In the genomic region with DNA sequence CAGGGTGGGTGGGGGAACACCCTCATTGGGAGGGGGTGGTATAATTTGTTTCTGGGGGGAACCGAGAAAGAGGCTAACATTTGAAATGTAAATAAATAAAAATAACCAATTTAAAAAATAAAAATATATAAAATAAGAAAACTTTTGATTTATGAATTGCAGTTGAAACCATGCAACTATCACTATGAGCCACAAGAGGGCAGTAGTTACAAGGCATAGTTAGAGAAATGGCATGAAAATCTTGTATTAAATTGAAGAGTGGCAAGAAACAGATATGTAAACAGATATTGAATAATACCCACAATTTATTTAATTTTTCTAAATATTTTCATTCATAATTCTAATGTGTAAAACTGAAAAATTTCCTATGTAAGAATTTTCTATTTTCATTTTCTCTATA, we compare ENCODE assay signal across 14 mouse cellular contexts. TPM values are rescaled to one million over a fixed set of nuclear protein-coding genes. Genes with fewer than 3 reads are reported as not detected.
DNase-seq lines count a peak whose midpoint lies in the region; ATAC-seq and TF ChIP-seq lines count a peak whose summit lies in the region.
"Had no signal": no experiment of that assay in that cellular context is flagged by ENCODE, and none has a peak within 500 bp of the region (broad histone marks: within the 10 kb centered on the region; RNA-seq: fewer than 3 reads in every experiment).

No protein-coding gene starts in this region.

- intact Hi-C loops in gastrocnemius, postnatal 14 days (cut with DNase I; ENCODE audit: low total_unique reads), result no loop called here

- no peak overlapping the region for H3K4me2 ChIP-seq in heart, postnatal 0 days (ENCODE audit: low read depth, low read length)
- H3K4me2 ChIP-seq in lung, postnatal 0 days (replicated peaks; ENCODE audit: low read depth, low read length), result no peak overlapping the region
- H3K4me2 ChIP-seq: forebrain, embryonic 15.5 days; heart, embryonic 13.5 days; limb, embryonic 15.5 days had no signal

- TF ChIP-seq EP300 in heart, postnatal 0 days (IDR thresholded peaks at IDR 0.05; ENCODE audit: low read depth), result no peak
- TF ChIP-seq EP300 in lung, postnatal 0 days (IDR thresholded peaks at IDR 0.05), result no peak

- peak; percentile 59 for TF ChIP-seq CTCF in heart, postnatal 0 days (IDR thresholded peaks at IDR 0.05; ENCODE audit: low read depth)
- peak; percentile 70 for TF ChIP-seq CTCF in lung, postnatal 0 days (IDR thresholded peaks at IDR 0.05)

- no peak for ATAC-seq in heart, postnatal 0 days (ENCODE audit: insufficient read depth, low read depth)
- no peak for ATAC-seq in lung, postnatal 0 days

- no peak overlapping the region for H3K4me3 ChIP-seq in heart, postnatal 0 days (ENCODE audit: low read depth, low read length)
- H3K4me3 ChIP-seq in lung, postnatal 0 days (ENCODE audit: low read depth, low read length), result no peak overlapping the region
- H3K4me3 ChIP-seq: forebrain, embryonic 15.5 days; heart, embryonic 13.5 days; limb, embryonic 15.5 days had no signal

- DNase-seq in heart, postnatal 0 days (ENCODE audit: low spot score), result peak; percentile 24
- DNase-seq in heart, postnatal 4 days, result no peak
- peak; percentile 58 for DNase-seq in lung, postnatal 0 days (ENCODE audit: low spot score)
- DNase-seq in lung, adult 18-20 months, result no peak
- peak; percentile 62 for DNase-seq in NIH3T3 (ENCODE audit: low read depth)
- peak; percentile 26 for DNase-seq in splenic B cell, adult 2 months (ENCODE audit: low read depth, low spot score)
- no peak for DNase-seq in gastrocnemius, postnatal 14 days
- DNase-seq in thymus, postnatal 14 days, result no peak
- DNase-seq: cerebellum, adult 9-11 months; kidney, postnatal 4 days; thymus, adult 2 months had no signal

- H3K9me3 ChIP-seq in heart, postnatal 0 days (replicated peaks; ENCODE audit: control insufficient read depth, low read length), result no peaks in the 10 kb centered on the region
- no peaks in the 10 kb centered on the region for H3K9me3 ChIP-seq in lung, postnatal 0 days (ENCODE audit: low read length)
- H3K9me3 ChIP-seq: forebrain, embryonic 15.5 days; heart, embryonic 13.5 days; limb, embryonic 15.5 days had no signal

- no peak overlapping the region for H3K9ac ChIP-seq in heart, postnatal 0 days (replicated peaks; ENCODE audit: low read depth, low read length)
- H3K9ac ChIP-seq in lung, postnatal 0 days (replicated peaks; ENCODE audit: low read depth), result no peak overlapping the region
- H3K9ac ChIP-seq: forebrain, embryonic 15.5 days; heart, embryonic 13.5 days; limb, embryonic 15.5 days had no signal

- H3K4me1 ChIP-seq in heart, postnatal 0 days (ENCODE audit: control insufficient read depth, insufficient read depth), result no peaks in the 10 kb centered on the region
- no peaks in the 10 kb centered on the region for H3K4me1 ChIP-seq in lung, postnatal 0 days (ENCODE audit: insufficient read depth, low read depth, low read length)
- H3K4me1 ChIP-seq: forebrain, embryonic 15.5 days; heart, embryonic 13.5 days; limb, embryonic 15.5 days had no signal

- WGBS in heart, postnatal 0 days, result 6% methylated on average over 1 of the region's 1 CpGs
- WGBS in lung, postnatal 0 days, result 3% methylated on average over 1 of the region's 1 CpGs

- no peaks in the 10 kb centered on the region for H3K27me3 ChIP-seq in heart, postnatal 0 days (ENCODE audit: control insufficient read depth, insufficient read depth, low read length)
- no peaks in the 10 kb centered on the region for H3K27me3 ChIP-seq in lung, postnatal 0 days (replicated peaks; ENCODE audit: insufficient read depth, low read length)
- H3K27me3 ChIP-seq in splenic B cell, adult 2 months (ENCODE audit: control insufficient read depth, insufficient read depth, low read length, poor library complexity, severe bottlenecking), result no peaks in the 10 kb centered on the region
- H3K27me3 ChIP-seq: forebrain, embryonic 15.5 days; heart, embryonic 13.5 days; limb, embryonic 15.5 days had no signal

- H3K36me3 ChIP-seq in heart, postnatal 0 days (replicated peaks; ENCODE audit: control insufficient read depth, insufficient read depth, low read length), result no peaks in the 10 kb centered on the region
- H3K36me3 ChIP-seq in lung, postnatal 0 days (ENCODE audit: insufficient read depth, low read length), result no peaks in the 10 kb centered on the region
- no peaks in the 10 kb centered on the region for H3K36me3 ChIP-seq in splenic B cell, adult 2 months (ENCODE audit: control insufficient read depth, insufficient read depth, low read length, poor library complexity, severe bottlenecking)
- H3K36me3 ChIP-seq: forebrain, embryonic 15.5 days; heart, embryonic 13.5 days; limb, embryonic 15.5 days had no signal

- H3K27ac ChIP-seq in heart, postnatal 0 days (ENCODE audit: low read depth), result no peak overlapping the region
- no peak overlapping the region for H3K27ac ChIP-seq in lung, postnatal 0 days (ENCODE audit: low read length)
- H3K27ac ChIP-seq: forebrain, embryonic 15.5 days; heart, embryonic 13.5 days; limb, embryonic 15.5 days had no signal

RNA-seq across cellular contexts. Expression of gene Iqub, which starts 24.5 kb away (rescaled TPM):
- 0.15 TPM in 1 of 2 replicates, not detected in the other for total RNA-seq in heart, postnatal 0 days (2014; rRNA removed; ENCODE audit: low replicate concordance)
- polyA plus RNA-seq in heart, postnatal 0 days (2015; fragmentation: Nextera tagmentation; extraction: Ambion mirVana), result 0.16 and 0.23 TPM in 2 replicates
- total RNA-seq in heart, postnatal 4 days (2021), result under 1 TPM; 0.23 to 0.36 TPM
- 1.9 and 2.6 TPM in 2 replicates for polyA plus RNA-seq in lung, postnatal 0 days (2015; fragmentation: Nextera tagmentation; extraction: Ambion mirVana)
- under 1 TPM in 1 of 2 experiments, not detected in 1; 0.06 TPM for total RNA-seq in gastrocnemius, postnatal 14 days (2021)

RNA-seq across cellular contexts. Expression of gene Ndufa5, which starts 37.5 kb away (rescaled TPM):
- 55.0 and 113 TPM in 2 replicates for total RNA-seq in heart, postnatal 0 days (2014; rRNA removed; ENCODE audit: low replicate concordance)
- 1,697 and 1,774 TPM in 2 replicates for polyA plus RNA-seq in heart, postnatal 0 days (2015; fragmentation: Nextera tagmentation; extraction: Ambion mirVana)
- total RNA-seq in heart, postnatal 4 days (2021), result 100 to 1,000 TPM; 799 to 849 TPM
- 227 and 244 TPM in 2 replicates for polyA plus RNA-seq in lung, postnatal 0 days (2015; fragmentation: Nextera tagmentation; extraction: Ambion mirVana)
- total RNA-seq in gastrocnemius, postnatal 14 days (2021), result 100 to 1,000 TPM; 489 to 566 TPM

RNA-seq across cellular contexts. Expression of gene Asb15, which starts 37.6 kb away (rescaled TPM):
- 1.5 and 3.4 TPM in 2 replicates for total RNA-seq in heart, postnatal 0 days (2014; rRNA removed; ENCODE audit: low replicate concordance)
- 1.4 and 1.5 TPM in 2 replicates for polyA plus RNA-seq in heart, postnatal 0 days (2015; fragmentation: Nextera tagmentation; extraction: Ambion mirVana)
- 1 to 10 TPM; 6.2 to 6.3 TPM for total RNA-seq in heart, postnatal 4 days (2021)
- 0.02 and 0.07 TPM in 2 replicates for polyA plus RNA-seq in lung, postnatal 0 days (2015; fragmentation: Nextera tagmentation; extraction: Ambion mirVana)
- total RNA-seq in gastrocnemius, postnatal 14 days (2021), result 1 to 10 TPM; 4.1 to 7.4 TPM
- polyA plus RNA-seq: forebrain, embryonic 15.5 days; limb, embryonic 15.5 days had no signal

Comparison
In these comparisons a context has a peak if more than half of its experiments do, and no peak if none do; other contexts are left out.
1. DNase-seq: peak in heart, postnatal 0 days (single experiment), lung, postnatal 0 days (single experiment), NIH3T3 (single experiment) and splenic B cell, adult 2 months (single experiment); none in heart, postnatal 4 days (single experiment), lung, adult 18-20 months (0 of 2), gastrocnemius, postnatal 14 days (single experiment) and thymus, postnatal 14 days (single experiment).